Mouse (Mus musculus) midbrain, embryonic 15.5 days (tissue): Measurements from ENCODE around the gene Amdhd2. TPM values are rescaled to one million over a fixed set of nuclear protein-coding genes. Genes with fewer than 3 reads are reported as not detected.
"Not testable (repeated sequence)": the region's sequence is repeated elsewhere in the genome, so short reads cannot be mapped to it uniquely, and the experiment has no call there.

ENCODE experiments used
- ATAC-seq: fragments of 200-750 bp; cut with Nextera tagmentation; replicated peaks from 2 replicates; pipeline ENCODE4 v1.8.0; 2017; ENCODE audit warnings: moderate TSS enrichment
- H3K27ac ChIP-seq: fragments of 300-500 bp; sonication (generic); 2 replicates; pipeline ENCODE4 v1.5.1; 2015; ENCODE audit warnings: mild to moderate bottlenecking, inconsistent platforms
- H3K27me3 ChIP-seq: fragments of 300-500 bp; sonication (generic); replicated peaks from 2 replicates; pipeline ENCODE4 v1.6.1; 2015; ENCODE audit warnings: inconsistent platforms
- H3K36me3 ChIP-seq: fragments of 300-500 bp; sonication (generic); replicated peaks from 2 replicates; pipeline ENCODE4 v1.6.1; 2015; ENCODE audit warnings: inconsistent platforms
- H3K4me1 ChIP-seq: fragments of 300-500 bp; sonication (generic); 2 replicates; pipeline ENCODE4 v1.6.1; 2015; ENCODE audit warnings: inconsistent platforms
- H3K4me2 ChIP-seq: fragments of 300-500 bp; sonication (generic); 2 replicates; pipeline ENCODE4 v1.6.1; 2015; ENCODE audit warnings: inconsistent platforms, mild to moderate bottlenecking, moderate library complexity
- H3K4me3 ChIP-seq: fragments of 300-500 bp; sonication (generic); 2 replicates; pipeline ENCODE4 v1.5.1; 2015; ENCODE audit warnings: mild to moderate bottlenecking, inconsistent platforms
- H3K9ac ChIP-seq: fragments of 300-500 bp; sonication (generic); 2 replicates; pipeline ENCODE4 v1.6.1; 2015; ENCODE audit warnings: mild to moderate bottlenecking, inconsistent platforms
- H3K9me3 ChIP-seq: fragments of 300-500 bp; sonication (generic); 2 replicates; pipeline ENCODE4 v1.6.1; 2016; ENCODE audit warnings: inconsistent platforms
- WGBS: fragments of 180-500 bp; shearing (Covaris S2); methylation state at CpG from one replicate; pipeline ENCODE4 v1.1.7; 2015; ENCODE audit warnings: mixed read lengths; 5-methylcytosine and 5-hydroxymethylcytosine counted together
- polyA plus RNA-seq: library from polyadenylated mRNA; unstranded; fragments of >200 nt; fragmentation: Nextera tagmentation; extraction: Ambion mirVana; gene quantifications from 2 replicates; pipeline ENCODE4 v1.2.1, GENCODE M21; 2015

Gene Amdhd2
- polyA plus RNA-seq, 1 experiment from 2014 or later, result 39.6 TPM

- Histone ChIP-seq H3K9me3 (no peaks in the 10 kb centered on the region), H3K36me3 (no peaks in the 10 kb centered on the region), H3K4me3 (peak within 1 kb of the TSS; percentile 30), H3K27ac (no peak within 1 kb of the TSS), H3K27me3 (no peaks in the 10 kb centered on the region), H3K4me1 (peaks cover 7% of the 10 kb centered on the region), H3K4me2 (peak within 1 kb of the TSS; percentile 57), H3K9ac (no peak within 1 kb of the TSS)
- WGBS, result 93% methylated on average over 2 of the region's 2 CpGs
- ATAC-seq, result no peak
Observed at GRCm38 (mm10) chr17:24150824-24151223, 12.7 kb downstream of the Amdhd2 start, which contains the start of gene Pdpk1. TSS of gene Pdpk1 (minus strand) at chr17:24150924.

DNA sequence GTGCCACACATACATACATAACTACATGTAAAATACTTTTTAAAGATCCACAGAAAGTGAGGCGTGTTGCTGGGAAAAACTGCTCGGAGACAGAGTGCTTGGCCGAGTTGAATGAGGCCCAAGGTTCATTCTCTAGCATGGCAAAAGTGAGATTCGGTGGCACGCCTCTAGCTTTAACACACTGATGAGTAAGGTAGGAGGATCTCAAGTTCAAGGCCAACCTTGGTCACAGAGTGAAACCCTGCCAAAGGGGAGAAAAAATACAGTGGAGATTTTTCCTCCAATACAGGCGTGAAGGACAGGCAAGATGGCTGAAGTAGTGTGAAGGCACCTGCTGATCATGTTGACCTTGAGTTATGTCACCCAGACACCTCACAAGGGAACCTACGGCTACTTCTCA, 14.1 kb downstream of the Amdhd2 start:
- Histone ChIP-seq H3K4me1 (peaks cover 7% of the 10 kb centered on the region), H3K27ac (no peak overlapping the region), H3K4me3 (no peak overlapping the region), H3K4me2 (no peak overlapping the region), H3K36me3 (no peaks in the 10 kb centered on the region), H3K9me3 (no peaks in the 10 kb centered on the region), H3K27me3 (no peaks in the 10 kb centered on the region), H3K9ac (no peak overlapping the region)
- 91% methylated on average over 7 of the region's 7 CpGs for WGBS
- ATAC-seq, result no peak

- no peak overlapping the region for H3K27ac ChIP-seq
- no peaks in the 10 kb centered on the region for H3K9me3 ChIP-seq
- 40% methylated on average over 2 of the region's 2 CpGs for WGBS
- H3K4me1 ChIP-seq, result peaks cover 29% of the 10 kb centered on the region
- no peak overlapping the region for H3K9ac ChIP-seq
- no peak overlapping the region for H3K4me3 ChIP-seq
- ATAC-seq, result no peak
- 0 out of 2 replicates have a peak overlapping the region, but pooled peaks have one; percentile 67 for H3K4me2 ChIP-seq
- no peaks in the 10 kb centered on the region for H3K27me3 ChIP-seq
- H3K36me3 ChIP-seq, result no peaks in the 10 kb centered on the region
Observed at GRCm38 (mm10) chr17:24142897-24143296, 20.7 kb downstream of the Amdhd2 start.

DNA sequence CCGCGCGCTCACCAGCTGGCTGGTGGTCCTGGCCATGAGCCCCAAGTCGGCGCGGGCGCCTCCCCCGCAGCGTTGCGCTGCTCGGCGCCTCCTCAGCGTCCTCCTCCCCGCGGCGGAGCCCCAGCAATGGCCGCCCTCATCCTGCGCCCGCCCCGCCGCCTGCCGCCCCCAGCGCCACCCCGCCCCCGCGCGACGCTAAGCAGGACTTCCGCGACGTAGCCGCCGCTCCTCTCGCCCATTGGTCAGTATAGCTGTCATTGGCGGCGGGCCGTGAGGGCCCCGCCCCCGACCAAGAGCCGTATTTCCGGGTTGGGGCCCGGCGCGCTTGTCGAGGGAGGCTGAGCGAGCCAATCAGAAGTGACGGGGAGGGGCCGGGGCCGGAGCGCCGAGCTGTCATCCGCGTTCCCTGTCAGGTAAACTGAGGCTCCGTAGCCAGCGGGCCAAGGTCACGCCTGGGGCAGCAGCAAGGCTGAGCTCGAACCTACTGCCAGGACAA, 22.1 kb downstream of the Amdhd2 start:
- WGBS, result under 1% methylated on average over 48 of the region's 57 CpGs
- peak overlapping the region; percentile 82 for H3K27ac ChIP-seq
- H3K9ac ChIP-seq, result peak overlapping the region; percentile 80
- no peaks in the 10 kb centered on the region for H3K36me3 ChIP-seq
- H3K4me1 ChIP-seq, result peaks cover 33% of the 10 kb centered on the region
- no peaks in the 10 kb centered on the region for H3K9me3 ChIP-seq
- peak overlapping the region; percentile 90 for H3K4me2 ChIP-seq
- ATAC-seq, result peak; percentile 98
- no peaks in the 10 kb centered on the region for H3K27me3 ChIP-seq
- peak overlapping the region; percentile 79 for H3K4me3 ChIP-seq

DNA sequence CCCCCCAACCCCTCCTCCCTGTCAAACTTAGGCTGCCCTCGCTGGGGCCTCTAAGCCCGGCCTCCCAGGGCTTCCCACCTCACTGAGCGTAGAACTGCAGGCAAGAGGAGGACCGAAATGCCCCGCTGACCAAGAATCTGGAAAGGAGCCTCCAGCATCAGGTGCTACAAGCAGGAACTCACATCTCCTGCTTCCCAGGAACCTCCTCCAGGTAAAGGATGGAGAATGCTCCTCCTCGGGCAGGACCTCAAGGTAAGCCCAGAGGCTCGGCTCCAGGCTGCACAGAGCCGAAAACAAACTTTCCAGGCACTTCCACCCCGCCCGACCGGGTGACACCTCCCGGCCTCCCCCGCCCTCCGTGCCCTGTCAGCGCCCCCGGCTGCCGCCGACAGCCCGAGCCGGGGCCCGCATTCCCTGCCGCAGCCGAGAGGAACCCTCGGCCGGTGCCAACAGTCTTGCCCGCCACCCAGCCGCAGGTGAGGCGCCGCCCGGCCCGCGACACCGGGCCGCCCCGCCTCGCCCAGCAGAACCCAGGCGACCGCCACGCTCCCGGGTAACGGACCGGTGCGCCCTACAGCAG, 22.6 kb downstream of the Amdhd2 start:
- H3K4me2 ChIP-seq, result peak overlapping the region; percentile 90
- H3K9ac ChIP-seq, result peak overlapping the region; percentile 80
- H3K27ac ChIP-seq, result peak overlapping the region; percentile 82
- no peaks in the 10 kb centered on the region for H3K36me3 ChIP-seq
- peak overlapping the region; percentile 79 for H3K4me3 ChIP-seq
- WGBS, result under 1% methylated on average over 41 of the region's 43 CpGs
- peak; percentile 12 for ATAC-seq
- H3K9me3 ChIP-seq, result no peaks in the 10 kb centered on the region
- H3K27me3 ChIP-seq, result no peaks in the 10 kb centered on the region
- H3K4me1 ChIP-seq, result peaks cover 33% of the 10 kb centered on the region

GRCm38 (mm10) chr17:24139968-24140367, 23.6 kb downstream of the Amdhd2 start:
- Histone ChIP-seq H3K9ac (no peak overlapping the region; the same call in 1 of the 2 replicates), H3K36me3 (no peaks in the 10 kb centered on the region), H3K4me3 (peak overlapping the region; percentile 79), H3K4me2 (peak overlapping the region; percentile 90), H3K27ac (no peak overlapping the region), H3K27me3 (no peaks in the 10 kb centered on the region), H3K9me3 (no peaks in the 10 kb centered on the region), H3K4me1 (peaks cover 33% of the 10 kb centered on the region)
- no peak for ATAC-seq
- WGBS, result 93% methylated on average over 4 of the region's 4 CpGs

DNA sequence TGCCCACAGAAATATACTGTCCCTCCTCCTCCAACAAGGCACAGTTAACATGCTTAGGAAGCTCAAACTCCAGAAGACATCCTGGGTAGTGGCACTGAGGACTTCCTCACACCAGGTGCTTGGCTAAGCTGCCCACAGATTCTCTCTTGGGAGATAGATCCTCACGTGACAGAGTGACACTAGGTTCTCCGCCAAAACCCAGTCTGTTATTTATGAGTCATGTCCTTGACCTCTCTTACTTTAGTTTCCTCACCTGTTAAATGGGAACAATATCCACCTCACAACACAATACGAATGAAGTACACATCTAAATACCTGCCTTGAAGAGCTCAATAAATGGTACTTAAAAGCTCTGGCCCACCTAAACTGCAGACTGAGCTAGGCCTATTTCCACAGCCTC, 24.3 kb downstream of the Amdhd2 start:
- ATAC-seq, result no peak
- H3K9me3 ChIP-seq, result no peaks in the 10 kb centered on the region
- 88% methylated on average over 3 of the region's 3 CpGs for WGBS
- H3K9ac ChIP-seq, result no peak overlapping the region
- H3K4me2 ChIP-seq, result no peak overlapping the region
- H3K36me3 ChIP-seq, result no peaks in the 10 kb centered on the region
- H3K4me1 ChIP-seq, result peaks cover 33% of the 10 kb centered on the region
- no peaks in the 10 kb centered on the region for H3K27me3 ChIP-seq
- H3K4me3 ChIP-seq, result no peak overlapping the region
- H3K27ac ChIP-seq, result no peak overlapping the region

DNA sequence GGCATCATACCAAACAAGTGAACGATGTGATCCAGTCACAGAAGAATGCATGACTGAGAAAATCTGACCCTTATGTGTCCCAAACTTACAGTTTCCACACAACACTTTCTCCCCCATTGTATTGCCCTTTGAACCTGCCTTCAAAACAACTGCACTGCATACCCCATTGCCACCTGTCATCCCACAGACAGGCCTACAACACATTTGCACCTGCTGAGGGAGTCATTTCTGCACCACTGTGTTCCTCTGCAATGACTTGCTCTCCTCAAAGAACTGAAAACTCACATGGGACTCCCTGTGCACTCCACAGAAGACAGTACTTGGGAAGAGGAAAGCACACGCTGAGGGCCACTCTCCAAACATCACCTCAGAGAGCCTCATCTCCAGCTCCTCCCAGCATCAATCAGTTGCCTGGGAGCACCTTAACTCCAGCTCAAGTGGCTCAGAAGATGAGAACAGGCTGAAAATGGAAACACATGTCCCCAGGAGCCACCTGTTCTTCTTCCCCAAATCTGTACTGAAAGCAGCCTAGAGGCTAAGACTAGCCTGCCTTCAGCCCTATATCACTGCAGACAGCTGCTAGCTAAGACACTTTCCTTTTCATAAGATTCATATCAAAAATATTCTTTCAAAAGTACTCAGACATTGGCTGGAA, 26.2 kb downstream of the Amdhd2 start:
- H3K27me3 ChIP-seq, result no peaks in the 10 kb centered on the region
- no peak overlapping the region for H3K9ac ChIP-seq
- H3K4me2 ChIP-seq, result no peak overlapping the region
- no peak overlapping the region for H3K4me3 ChIP-seq
- H3K9me3 ChIP-seq, result no peaks in the 10 kb centered on the region
- H3K27ac ChIP-seq, result no peak overlapping the region
- no peaks in the 10 kb centered on the region for H3K36me3 ChIP-seq
- ATAC-seq, result no peak
- H3K4me1 ChIP-seq, result peaks cover 29% of the 10 kb centered on the region
- WGBS, result 82% methylated on average over 2 of the region's 2 CpGs

DNA sequence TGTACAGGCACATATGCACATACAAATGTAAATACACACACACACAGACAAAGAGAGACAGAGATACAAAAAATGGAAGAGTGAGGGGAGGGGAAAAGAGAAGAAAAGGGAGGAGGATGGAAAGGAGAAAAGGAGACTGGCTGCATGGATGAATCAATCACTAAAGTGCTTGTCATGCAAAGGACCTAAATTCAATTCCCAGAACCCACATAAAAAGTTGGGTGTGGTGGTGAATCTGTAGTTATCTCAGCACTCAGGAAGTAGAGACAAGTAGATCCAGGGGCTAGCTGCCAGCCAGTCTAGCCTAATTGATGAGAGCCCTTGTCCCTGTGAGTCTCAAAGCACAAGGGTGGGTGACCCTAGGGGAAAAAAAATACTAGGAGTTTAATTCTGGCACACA, 29.5 kb downstream of the Amdhd2 start:
- no peak overlapping the region for H3K9ac ChIP-seq

GRCm38 (mm10) chr17:24132919-24133318, 30.6 kb downstream of the Amdhd2 start:
- not testable (repeated sequence) for H3K9ac ChIP-seq, H3K36me3 ChIP-seq, ATAC-seq, H3K4me2 ChIP-seq, H3K4me1 ChIP-seq, H3K27ac ChIP-seq, H3K27me3 ChIP-seq, H3K9me3 ChIP-seq, H3K4me3 ChIP-seq
- 92% methylated on average over 4 of the region's 4 CpGs for whole genome bisulfite sequencing

More for the DNA sequence above, 29.5 kb downstream of the Amdhd2 start:
- H3K4me2 ChIP-seq, result no peak overlapping the region
- no peaks in the 10 kb centered on the region for H3K36me3 ChIP-seq
- no peaks in the 10 kb centered on the region for H3K27me3 ChIP-seq
- ATAC-seq, result no peak
- no peak overlapping the region for H3K4me3 ChIP-seq
- H3K27ac ChIP-seq, result no peak overlapping the region
- peaks cover 6% of the 10 kb centered on the region; the same call in 1 of the 2 replicates for H3K4me1 ChIP-seq
- H3K9me3 ChIP-seq, result no peaks in the 10 kb centered on the region

GRCm38 (mm10) chr17:24131570-24131969, 32.0 kb downstream of the Amdhd2 start:
- H3K4me1 ChIP-seq, result no peaks in the 10 kb centered on the region
- no peak overlapping the region for H3K4me2 ChIP-seq
- no peak overlapping the region for H3K9ac ChIP-seq
- H3K27ac ChIP-seq, result no peak overlapping the region
- H3K9me3 ChIP-seq, result no peaks in the 10 kb centered on the region
- no peaks in the 10 kb centered on the region for H3K27me3 ChIP-seq
- H3K36me3 ChIP-seq, result no peaks in the 10 kb centered on the region
- WGBS, result 95% methylated on average over 3 of the region's 3 CpGs
- ATAC-seq, result no peak
- H3K4me3 ChIP-seq, result no peak overlapping the region

DNA sequence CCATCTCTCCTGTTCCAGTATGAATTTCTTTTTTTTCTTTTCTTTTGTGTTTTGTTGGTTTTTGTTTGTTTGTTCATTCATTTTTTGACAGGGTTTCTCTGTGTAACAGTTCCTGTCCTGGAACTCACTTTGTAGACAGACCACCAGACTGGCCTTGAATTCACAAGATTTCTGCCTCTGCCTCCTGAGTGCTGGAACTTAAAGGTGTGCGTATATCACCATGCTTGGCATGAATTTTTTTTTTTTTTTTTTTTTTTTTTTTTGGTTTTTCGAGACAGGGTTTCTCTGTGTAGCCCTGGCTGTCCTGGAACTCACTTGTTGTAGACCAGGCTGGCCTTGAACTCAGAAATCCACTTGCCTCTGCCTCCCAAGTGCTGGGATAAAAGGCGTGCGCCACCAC, 34.3 kb downstream of the Amdhd2 start:
- not testable (repeated sequence) for H3K4me1 ChIP-seq, H3K27me3 ChIP-seq, H3K4me3 ChIP-seq, H3K4me2 ChIP-seq, H3K9ac ChIP-seq, H3K36me3 ChIP-seq, ATAC-seq, H3K27ac ChIP-seq, H3K9me3 ChIP-seq
- 87% methylated on average over 4 of the region's 4 CpGs for WGBS

DNA sequence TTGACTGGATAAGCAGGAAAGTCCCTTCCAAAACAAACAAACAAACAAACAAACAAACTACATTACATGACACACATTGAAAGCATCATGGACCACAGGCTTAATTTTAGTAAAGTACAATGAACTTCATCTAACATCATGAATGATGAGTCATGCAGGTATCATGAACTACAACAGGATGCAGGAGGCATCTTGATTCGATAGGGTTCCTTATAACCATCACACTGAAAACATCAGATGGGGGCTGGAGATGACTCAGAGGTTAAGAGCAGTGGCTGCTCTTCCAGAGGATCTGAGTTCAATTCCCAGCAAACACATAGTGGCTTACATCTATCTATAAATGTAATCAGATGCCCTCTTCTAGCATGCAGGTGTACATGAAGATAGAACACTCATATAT, 36.0 kb downstream of the Amdhd2 start:
- H3K9me3 ChIP-seq, result no peaks in the 10 kb centered on the region
- 90% methylated on average over 1 of the region's 1 CpGs for WGBS
- no peaks in the 10 kb centered on the region for H3K36me3 ChIP-seq
- H3K27ac ChIP-seq, result no peak overlapping the region
- no peaks in the 10 kb centered on the region for H3K4me1 ChIP-seq
- H3K27me3 ChIP-seq, result no peaks in the 10 kb centered on the region
- ATAC-seq, result no peak
- no peak overlapping the region for H3K9ac ChIP-seq
- H3K4me3 ChIP-seq, result no peak overlapping the region
- no peak overlapping the region for H3K4me2 ChIP-seq
